Mouse (Mus musculus): Measurements from ENCODE around the gene Aqp1.

Aqp1 gene

GRCm38 (mm10) chr6:55335989-55336514, at the start of gene Aqp1:
Gene Aqp1 (plus strand): TSS chr6:55336432.
- DNase-seq (ENCODE audit: low spot score in 2 of 2), result no peak

- DNase-seq (ENCODE audit: low spot score in 2 of 2), result no peak
Measured at GRCm38 (mm10) chr6:55288007-55288602, 48.1 kb upstream of the Aqp1 start.

GRCm38 (mm10) chr6:55294549-55295131, 41.6 kb upstream of the Aqp1 start:
- DNase-seq (ENCODE audit: low spot score in 2 of 2), result no peak

GRCm38 (mm10) chr6:55295325-55295724, 40.9 kb upstream of the Aqp1 start:
- DNase-seq (ENCODE audit: low spot score in 2 of 2), result no peak

- DNase-seq (ENCODE audit: low spot score in 2 of 2), result no peak
Measured at GRCm38 (mm10) chr6:55299482-55299881, 36.8 kb upstream of the Aqp1 start.

GRCm38 (mm10) chr6:55299917-55300316, 36.3 kb upstream of the Aqp1 start:
- no peak for DNase-seq (ENCODE audit: low spot score in 2 of 2)

- DNase-seq (ENCODE audit: low spot score in 2 of 2), result no peak
Measured at GRCm38 (mm10) chr6:55300704-55301103, 35.5 kb upstream of the Aqp1 start.

GRCm38 (mm10) chr6:55310179-55310578, 26.1 kb upstream of the Aqp1 start:
- DNase-seq (ENCODE audit: low spot score in 2 of 2), result no peak

GRCm38 (mm10) chr6:55311962-55312361, 24.3 kb upstream of the Aqp1 start:
- no peak for DNase-seq (ENCODE audit: low spot score in 2 of 2)

- DNase-seq (ENCODE audit: low spot score in 2 of 2), result no peak
Measured at GRCm38 (mm10) chr6:55313893-55314292, 22.3 kb upstream of the Aqp1 start.

- peak in 1 of 2 experiments; percentile 20 for DNase-seq (ENCODE audit: low spot score in 2 of 2)
Measured at GRCm38 (mm10) chr6:55314628-55315027, 21.6 kb upstream of the Aqp1 start.

- no peak for DNase-seq (ENCODE audit: low spot score in 2 of 2)
Measured at GRCm38 (mm10) chr6:55318597-55318996, 17.6 kb upstream of the Aqp1 start.

GRCm38 (mm10) chr6:55319585-55320551, 16.4 kb upstream of the Aqp1 start:
- no peak for DNase-seq (ENCODE audit: low spot score in 2 of 2)

GRCm38 (mm10) chr6:55320894-55321293, 15.3 kb upstream of the Aqp1 start:
- no peak for DNase-seq (ENCODE audit: low spot score in 2 of 2)

GRCm38 (mm10) chr6:55321518-55321917, 14.7 kb upstream of the Aqp1 start:
- no peak for DNase-seq (ENCODE audit: low spot score in 2 of 2)

- no peak for DNase-seq (ENCODE audit: low spot score in 2 of 2)
Measured at GRCm38 (mm10) chr6:55322980-55323379, 13.3 kb upstream of the Aqp1 start.

- DNase-seq (ENCODE audit: low spot score in 2 of 2), result no peak
Measured at GRCm38 (mm10) chr6:55323908-55324634, 12.2 kb upstream of the Aqp1 start.

GRCm38 (mm10) chr6:55324785-55325184, 11.4 kb upstream of the Aqp1 start:
- DNase-seq (ENCODE audit: low spot score in 2 of 2), result no peak

- no peak for DNase-seq (ENCODE audit: low spot score in 2 of 2)
Measured at GRCm38 (mm10) chr6:55326299-55326698, 9.9 kb upstream of the Aqp1 start.

- no peak for DNase-seq (ENCODE audit: low spot score in 2 of 2)
Measured at GRCm38 (mm10) chr6:55327326-55327725, 8.9 kb upstream of the Aqp1 start.

GRCm38 (mm10) chr6:55328179-55328578, 8.1 kb upstream of the Aqp1 start:
- DNase-seq (ENCODE audit: low spot score in 2 of 2), result no peak

- DNase-seq (ENCODE audit: low spot score in 2 of 2), result no peak
Measured at GRCm38 (mm10) chr6:55331315-55331714, 4.9 kb upstream of the Aqp1 start.

Measured in frontal cortex, postnatal 10 days (tissue).